Mouse (Mus musculus) liver, embryonic 11.5 days (tissue): ENCODE measurements around the gene Fxyd1. TPM values are rescaled to one million over a fixed set of nuclear protein-coding genes. Genes with fewer than 3 reads are reported as not detected.

ENCODE experiments used
- ATAC-seq: fragments of 200-750 bp; cut with Nextera tagmentation; replicated peaks from 2 replicates; pipeline ENCODE4 v1.8.0; 2017; ENCODE audit warnings: moderate number of reproducible peaks, mild to moderate bottlenecking, moderate TSS enrichment, moderate library complexity; ENCODE audit not compliant: low FRiP score
- DNase-seq: peaks from one replicate; pipeline ENCODE4 v3.0.0-alpha.2; 2017; ENCODE audit warnings: low spot score
- H3K27ac ChIP-seq: fragments of 300-500 bp; sonication (generic); 2 replicates; pipeline ENCODE4 v1.5.1; 2014; ENCODE audit warnings: mild to moderate bottlenecking, low read depth, low read length, control low read depth
- H3K27me3 ChIP-seq: fragments of 300-500 bp; sonication (generic); replicated peaks from 2 replicates; pipeline ENCODE4 v1.6.1; 2014; ENCODE audit warnings: low read length, mixed read lengths; ENCODE audit not compliant: control insufficient read depth, insufficient read depth
- H3K36me3 ChIP-seq: fragments of 300-500 bp; sonication (generic); 2 replicates; pipeline ENCODE4 v1.6.1; 2014; ENCODE audit warnings: mild to moderate bottlenecking, low read length, moderate library complexity, mixed read lengths; ENCODE audit not compliant: control insufficient read depth, insufficient read depth
- H3K4me1 ChIP-seq: fragments of 300-500 bp; sonication (generic); replicated peaks from 2 replicates; pipeline ENCODE4 v1.6.1; 2014; ENCODE audit warnings: low read length, mixed read lengths; ENCODE audit not compliant: control insufficient read depth, insufficient read depth
- H3K4me2 ChIP-seq: fragments of 300-500 bp; sonication (generic); 2 replicates; pipeline ENCODE4 v1.6.1; 2014; ENCODE audit warnings: mild to moderate bottlenecking, control low read depth, moderate library complexity
- H3K4me3 ChIP-seq: fragments of 300-500 bp; sonication (generic); 2 replicates; pipeline ENCODE4 v1.5.1; 2014; ENCODE audit warnings: low read depth, low read length, control low read depth
- H3K9ac ChIP-seq: fragments of 300-500 bp; sonication (generic); 2 replicates; pipeline ENCODE4 v1.6.1; 2014; ENCODE audit warnings: low read depth, low read length, control low read depth
- H3K9me3 ChIP-seq: fragments of 300-500 bp; sonication (generic); 2 replicates; pipeline ENCODE4 v1.6.1; 2016; ENCODE audit warnings: low read length, inconsistent platforms, mixed read lengths; ENCODE audit not compliant: control insufficient read depth
- WGBS: fragments of 180-500 bp; shearing (Covaris S2); extraction: QIAGEN DNeasy Blood & Tissue Kit; methylation state at CpG from one replicate; pipeline ENCODE4 v1.1.7; 2014; 5-methylcytosine and 5-hydroxymethylcytosine counted together
- polyA plus RNA-seq: library from polyadenylated mRNA; unstranded; fragments of >200 nt; fragmentation: Nextera tagmentation; extraction: Ambion mirVana; gene quantifications from 2 replicates; pipeline ENCODE4 v1.2.1, GENCODE M21; 2014

Fxyd1 gene
- polyA plus RNA-seq, 1 experiment from 2014 or later, result 35.8 TPM

DNA sequence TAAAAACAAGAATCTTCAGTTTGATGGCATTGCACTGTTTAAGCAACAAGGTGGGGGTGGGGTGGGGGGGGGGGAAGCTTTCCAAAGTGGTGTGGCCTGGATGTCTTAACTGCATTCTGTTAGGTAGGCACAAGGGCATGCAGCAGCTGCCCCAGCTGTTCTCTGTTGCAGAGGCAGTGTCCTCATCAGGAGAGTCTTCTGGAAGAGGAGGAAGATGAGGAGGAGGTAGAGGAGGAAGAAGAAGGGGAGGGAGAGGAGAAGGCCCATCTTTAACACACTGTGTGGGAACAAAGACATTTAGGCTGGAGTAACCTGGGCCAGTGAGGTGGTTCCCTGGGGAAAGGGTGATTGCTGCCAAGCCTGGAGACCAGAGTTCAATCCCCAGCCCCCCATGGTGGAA, 25.1 kb upstream of the Fxyd1 start:
- DNase-seq (no peak), ATAC-seq (no peak)
- H3K27me3 ChIP-seq, result no peaks in the 10 kb centered on the region
- H3K4me1 ChIP-seq, result peaks cover 4% of the 10 kb centered on the region; the same call in 1 of the 2 replicates
- no peak overlapping the region for H3K4me3 ChIP-seq
- H3K4me2 ChIP-seq, result no peak overlapping the region
- no peak overlapping the region for H3K27ac ChIP-seq
- no peaks in the 10 kb centered on the region for H3K9me3 ChIP-seq
- H3K36me3 ChIP-seq, result no peaks in the 10 kb centered on the region
- no peak overlapping the region for H3K9ac ChIP-seq

DNA sequence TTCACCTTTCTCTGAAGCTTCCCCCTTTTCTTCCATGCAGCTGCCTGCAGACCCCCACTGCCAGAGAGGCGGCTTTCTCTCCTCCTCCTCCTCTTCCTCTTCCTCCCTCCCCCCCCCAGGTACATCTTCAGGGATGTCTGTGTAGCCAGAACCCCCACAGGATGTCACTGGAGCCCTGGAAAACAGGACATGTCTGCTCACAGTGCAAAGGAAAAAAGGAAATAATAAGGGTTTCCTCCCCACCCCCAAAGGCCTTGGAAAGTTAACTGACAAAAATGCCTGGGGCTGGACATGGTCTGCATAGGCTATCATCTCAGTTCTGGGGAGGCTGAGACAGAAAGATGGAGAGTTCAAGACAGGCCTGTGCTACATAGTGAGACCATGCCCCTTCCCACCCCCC, 24.1 kb upstream of the Fxyd1 start:
- WGBS, result 46% methylated on average over 1 of the region's 1 CpGs
- Histone ChIP-seq H3K4me1 (peaks cover 4% of the 10 kb centered on the region; the same call in 1 of the 2 replicates), H3K4me3 (no peak overlapping the region)

DNA sequence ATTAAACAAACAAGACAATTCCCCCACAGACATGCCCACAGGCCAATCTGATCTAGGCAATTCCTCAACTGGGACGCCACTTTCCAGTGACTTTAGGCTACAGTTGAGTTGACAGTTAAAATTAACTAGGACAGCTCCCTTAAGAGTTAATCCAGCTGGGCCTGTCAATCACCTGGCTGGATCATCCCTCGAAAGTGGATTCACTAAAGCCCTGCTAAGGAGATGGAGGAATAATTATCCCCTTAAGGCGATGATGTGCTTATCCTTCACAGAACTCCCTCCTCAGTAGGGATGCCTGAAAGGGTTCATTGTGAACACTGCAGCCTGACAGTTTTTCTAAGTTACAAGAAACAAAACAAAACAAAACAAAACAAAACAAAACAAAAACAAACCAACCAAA, 23.6 kb upstream of the Fxyd1 start:
- no peak for DNase-seq
- Histone ChIP-seq H3K4me2 (no peak overlapping the region), H3K27me3 (no peaks in the 10 kb centered on the region), H3K4me3 (no peak overlapping the region), H3K9ac (no peak overlapping the region), H3K27ac (no peak overlapping the region), H3K4me1 (peaks cover 4% of the 10 kb centered on the region; the same call in 1 of the 2 replicates), H3K9me3 (no peaks in the 10 kb centered on the region), H3K36me3 (no peaks in the 10 kb centered on the region)
- 68% methylated on average over 3 of the region's 3 CpGs for WGBS
- no peak for ATAC-seq

More for the DNA sequence above, 24.1 kb upstream of the Fxyd1 start:
- no peak for ATAC-seq
- H3K27me3 ChIP-seq, result no peaks in the 10 kb centered on the region
- no peak overlapping the region for H3K4me2 ChIP-seq
- DNase-seq, result no peak
- no peaks in the 10 kb centered on the region for H3K9me3 ChIP-seq
- no peak overlapping the region for H3K9ac ChIP-seq
- no peak overlapping the region for H3K27ac ChIP-seq
- no peaks in the 10 kb centered on the region for H3K36me3 ChIP-seq

DNA sequence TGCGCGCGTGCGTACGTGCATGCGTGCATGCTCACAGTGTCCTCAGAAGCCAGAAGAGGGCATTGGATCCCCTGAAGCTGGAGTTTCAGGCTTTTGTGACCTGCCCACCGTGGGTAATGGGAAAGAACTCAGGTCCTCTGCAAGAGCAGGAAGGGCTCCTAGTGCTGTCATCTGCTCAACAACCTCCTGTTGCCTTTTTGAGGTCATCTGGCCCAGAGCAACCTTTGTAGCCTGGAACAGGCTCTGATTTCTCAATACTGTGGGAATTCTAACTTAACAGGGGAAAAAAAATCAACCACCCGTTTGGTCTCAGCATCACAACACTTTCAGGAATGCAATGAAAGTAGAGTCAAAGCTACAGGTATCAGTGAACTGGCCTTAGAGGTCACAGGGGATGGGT, 22.7 kb upstream of the Fxyd1 start:
- Histone ChIP-seq H3K9me3 (no peaks in the 10 kb centered on the region), H3K27me3 (no peaks in the 10 kb centered on the region), H3K4me2 (no peak overlapping the region), H3K27ac (no peak overlapping the region), H3K4me3 (no peak overlapping the region), H3K36me3 (no peaks in the 10 kb centered on the region), H3K4me1 (no peaks in the 10 kb centered on the region; the same call in 1 of the 2 replicates), H3K9ac (no peak overlapping the region)
- ATAC-seq (no peak), DNase-seq (no peak)
- WGBS, result 84% methylated on average over 8 of the region's 8 CpGs

DNA sequence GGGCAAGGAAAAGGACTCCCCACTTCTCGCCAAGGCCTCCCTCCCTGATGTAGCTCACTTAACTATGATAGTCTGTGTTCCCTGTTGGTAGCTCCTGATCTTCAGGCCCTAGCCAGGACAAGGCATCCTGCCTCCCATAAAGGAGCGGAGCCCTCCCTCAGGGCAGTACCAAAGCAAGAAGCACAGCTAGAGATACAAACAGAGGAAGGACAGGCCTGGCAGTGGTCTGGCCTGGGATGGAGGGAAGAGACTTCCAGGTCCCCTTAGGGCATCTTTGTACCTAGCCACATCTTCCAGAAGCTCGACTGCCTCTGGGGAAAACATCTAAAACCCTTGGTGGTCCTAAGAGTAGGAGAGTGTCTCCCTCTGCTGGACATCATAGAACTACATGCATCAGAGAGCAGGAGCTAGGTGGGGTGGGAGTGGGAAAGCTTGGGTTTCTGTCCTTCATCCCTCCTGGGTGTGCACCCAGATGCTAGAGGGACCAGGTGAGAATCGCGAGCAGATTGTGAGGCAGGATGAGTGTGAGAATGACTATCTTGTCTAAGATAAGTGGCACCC, 21.0 kb upstream of the Fxyd1 start:
- no peaks in the 10 kb centered on the region for H3K9me3 ChIP-seq
- H3K4me2 ChIP-seq, result no peak overlapping the region
- H3K4me3 ChIP-seq, result no peak overlapping the region
- H3K9ac ChIP-seq, result no peak overlapping the region
- no peak; the same call in 1 of the 2 replicates for ATAC-seq
- DNase-seq, result no peak
- no peaks in the 10 kb centered on the region for H3K4me1 ChIP-seq
- H3K27ac ChIP-seq, result no peak overlapping the region
- H3K36me3 ChIP-seq, result no peaks in the 10 kb centered on the region
- WGBS, result 37% methylated on average over 5 of the region's 5 CpGs
- H3K27me3 ChIP-seq, result no peaks in the 10 kb centered on the region; the same call in 1 of the 2 replicates

DNA sequence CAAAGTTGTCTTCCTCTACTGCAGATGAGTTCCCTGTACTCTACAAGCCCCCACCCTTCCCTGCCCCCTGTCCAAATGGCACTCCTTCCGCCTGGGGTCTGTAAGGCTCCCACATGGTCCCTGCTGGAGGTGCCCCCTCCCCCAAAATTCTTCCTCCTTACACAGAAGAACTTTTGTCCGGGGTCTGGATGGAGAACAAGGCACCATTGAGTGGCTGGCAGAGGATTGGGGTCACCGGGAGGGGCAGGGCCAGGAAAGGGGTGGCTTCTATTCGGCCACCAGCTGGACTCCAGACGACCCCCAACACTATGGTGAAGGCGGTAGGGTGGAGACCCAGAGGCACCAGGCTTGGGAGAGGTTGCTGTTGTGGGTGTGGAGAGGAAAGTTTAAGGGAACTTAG, 20.5 kb upstream of the Fxyd1 start:
- no peaks in the 10 kb centered on the region; the same call in 1 of the 2 replicates for H3K27me3 ChIP-seq
- DNase-seq (no peak), ATAC-seq (no peak)
- no peak overlapping the region for H3K27ac ChIP-seq
- H3K4me3 ChIP-seq, result no peak overlapping the region
- no peaks in the 10 kb centered on the region for H3K36me3 ChIP-seq
- no peaks in the 10 kb centered on the region for H3K9me3 ChIP-seq
- 71% methylated on average over 6 of the region's 6 CpGs for WGBS
- no peak overlapping the region for H3K9ac ChIP-seq
- no peak overlapping the region for H3K4me2 ChIP-seq
- no peaks in the 10 kb centered on the region for H3K4me1 ChIP-seq

DNA sequence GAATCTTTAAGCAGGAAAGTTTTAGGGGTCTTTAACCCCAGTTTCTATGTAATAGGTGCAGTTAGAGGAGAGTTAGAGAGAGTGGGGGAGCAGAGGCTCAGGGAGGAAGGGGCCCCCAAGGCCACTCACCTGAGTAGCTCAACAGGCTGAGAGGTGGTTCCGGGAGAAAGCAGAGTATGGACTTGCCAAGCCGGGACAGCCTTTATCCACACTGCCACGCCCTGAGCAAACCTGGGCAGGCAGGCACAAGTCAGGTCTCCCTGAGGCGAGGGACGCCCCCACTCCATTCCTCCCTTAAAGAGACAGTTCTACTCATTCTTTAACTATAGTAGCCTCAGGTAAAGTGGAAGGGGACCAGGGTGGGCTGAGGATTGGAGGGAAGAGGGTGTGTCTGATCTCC, 19.5 kb upstream of the Fxyd1 start, which contains the start of gene Fxyd3:
Gene Fxyd3, minus strand, starts transcription at position 213 of the 400 bp plus-strand sequence.
- 38% methylated on average over 5 of the region's 5 CpGs for WGBS
- Histone ChIP-seq H3K27me3 (no peaks in the 10 kb centered on the region; the same call in 1 of the 2 replicates), H3K9ac (no peak within 1 kb of the TSS), H3K4me2 (no peak within 1 kb of the TSS), H3K36me3 (no peaks in the 10 kb centered on the region), H3K9me3 (no peaks in the 10 kb centered on the region), H3K4me3 (no peak within 1 kb of the TSS), H3K27ac (no peak within 1 kb of the TSS), H3K4me1 (no peaks in the 10 kb centered on the region)
- no peak for ATAC-seq
- DNase-seq, result no peak

DNA sequence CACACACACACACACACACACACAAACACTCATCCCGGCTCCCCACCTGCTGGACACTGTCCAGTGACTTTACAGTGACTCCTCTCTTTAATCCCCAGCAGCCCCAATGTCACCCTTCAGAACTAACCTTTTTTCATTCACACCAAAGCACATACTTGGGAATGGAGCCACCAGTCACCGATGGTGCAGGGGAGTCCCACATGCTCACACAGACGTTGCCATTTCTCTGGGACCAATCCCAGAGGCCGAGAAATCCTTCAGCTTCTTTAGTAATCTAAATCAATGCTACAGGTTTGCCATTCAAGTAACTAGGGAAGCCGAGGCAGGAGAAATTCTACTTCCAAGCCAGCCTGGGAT, 17.7 kb upstream of the Fxyd1 start:
- WGBS, result 75% methylated on average over 5 of the region's 5 CpGs
- Histone ChIP-seq H3K9ac (no peak overlapping the region), H3K27ac (no peak overlapping the region), H3K4me2 (no peak overlapping the region), H3K27me3 (no peaks in the 10 kb centered on the region; the same call in 1 of the 2 replicates), H3K4me1 (no peaks in the 10 kb centered on the region), H3K9me3 (no peaks in the 10 kb centered on the region), H3K4me3 (no peak overlapping the region), H3K36me3 (no peaks in the 10 kb centered on the region)
- ATAC-seq (no peak), DNase-seq (no peak)

DNA sequence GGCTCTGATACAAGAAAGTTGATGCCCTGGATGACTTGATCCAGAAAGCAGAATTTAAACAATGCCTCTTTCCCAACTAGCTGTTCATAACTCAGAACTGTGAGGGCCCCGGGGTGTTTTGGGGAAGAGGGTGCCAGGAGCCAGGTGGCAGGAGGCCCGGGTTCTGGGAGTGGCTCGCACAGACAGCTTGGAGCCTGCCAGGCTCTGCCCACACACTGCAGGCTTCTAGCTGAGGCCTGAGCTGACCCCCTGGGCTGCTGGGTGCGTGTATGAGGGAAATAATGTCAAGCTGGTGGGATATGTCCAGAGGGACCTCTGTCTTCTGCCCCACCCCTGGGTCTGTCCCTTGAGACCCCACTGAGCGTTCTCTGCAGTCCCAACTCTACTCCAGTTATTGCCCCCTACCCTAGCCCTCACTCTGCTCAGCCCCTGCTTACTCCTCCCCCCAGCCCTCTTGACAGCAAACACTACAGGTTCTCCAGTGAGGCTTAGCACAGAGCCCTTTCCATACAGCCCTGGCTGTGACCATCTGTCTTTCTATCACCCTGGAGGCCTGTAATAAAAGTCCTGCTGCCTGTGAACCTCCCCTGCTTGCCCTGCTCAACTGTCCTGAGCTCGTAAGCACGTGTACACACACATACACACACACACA, 17.2 kb upstream of the Fxyd1 start:
- Histone ChIP-seq H3K9ac (no peak overlapping the region), H3K4me2 (no peak overlapping the region), H3K4me1 (no peaks in the 10 kb centered on the region), H3K9me3 (no peaks in the 10 kb centered on the region), H3K27ac (no peak overlapping the region), H3K36me3 (no peaks in the 10 kb centered on the region), H3K27me3 (no peaks in the 10 kb centered on the region; the same call in 1 of the 2 replicates), H3K4me3 (no peak overlapping the region)
- no peak for ATAC-seq
- WGBS, result 66% methylated on average over 7 of the region's 7 CpGs
- DNase-seq, result no peak
